Mouse (Mus musculus) midbrain, postnatal 0 days (tissue): ENCODE data around the gene Spsb1. TPM values are rescaled to one million over a fixed set of nuclear protein-coding genes. Genes with fewer than 3 reads are reported as not detected.

Experiments
- ATAC-seq: fragments of 200-750 bp; cut with Nextera tagmentation; 2 replicates; pipeline ENCODE4 v1.8.0; 2017; ENCODE audit warnings: moderate number of reproducible peaks, mild to moderate bottlenecking, moderate TSS enrichment, moderate library complexity; ENCODE audit not compliant: low FRiP score
- DNase-seq: peaks from one replicate; pipeline ENCODE4 v3.0.0-alpha.2; 2015; ENCODE audit warnings: low spot score
- H3K27ac ChIP-seq: fragments of 300-500 bp; sonication (generic); 2 replicates; pipeline ENCODE4 v1.5.1; 2014; ENCODE audit warnings: low read depth, mild to moderate bottlenecking, low read length, mixed read lengths
- H3K27me3 ChIP-seq: fragments of 300-500 bp; sonication (generic); 2 replicates; pipeline ENCODE4 v1.6.1; 2014; ENCODE audit warnings: low read length, control low read depth, mixed read lengths; ENCODE audit not compliant: insufficient read depth
- H3K36me3 ChIP-seq: fragments of 300-500 bp; sonication (generic); 2 replicates; pipeline ENCODE4 v1.6.1; 2014; ENCODE audit warnings: low read length, control low read depth, mixed read lengths; ENCODE audit not compliant: insufficient read depth
- H3K4me1 ChIP-seq: fragments of 300-500 bp; sonication (generic); 2 replicates; pipeline ENCODE4 v1.6.1; 2014; ENCODE audit warnings: mild to moderate bottlenecking, control low read depth, antibody characterized with exemption, low read length, mixed read lengths; ENCODE audit not compliant: insufficient read depth
- H3K4me2 ChIP-seq: fragments of 300-500 bp; sonication (generic); 2 replicates; pipeline ENCODE4 v1.6.1; 2014; ENCODE audit warnings: low read depth, mild to moderate bottlenecking, low read length, mixed read lengths; ENCODE audit not compliant: poor library complexity, severe bottlenecking
- H3K4me3 ChIP-seq: fragments of 300-500 bp; sonication (generic); 2 replicates; pipeline ENCODE4 v1.5.1; 2014; ENCODE audit warnings: low read depth, mild to moderate bottlenecking, low read length, moderate library complexity
- H3K9ac ChIP-seq: fragments of 300-500 bp; sonication (generic); replicated peaks from 2 replicates; pipeline ENCODE4 v1.6.1; 2014; ENCODE audit warnings: mild to moderate bottlenecking, low read length, moderate library complexity, mixed read lengths; ENCODE audit not compliant: poor library complexity, severe bottlenecking
- H3K9me3 ChIP-seq: fragments of 300-500 bp; sonication (generic); 2 replicates; pipeline ENCODE4 v1.6.1; 2016; ENCODE audit warnings: low read length, control low read depth
- CTCF ChIP-seq: IDR thresholded peaks from 2 replicates; pipeline ENCODE4 v1.5.1; 2016; ENCODE audit warnings: antibody characterized with exemption, mild to moderate bottlenecking
- WGBS: fragments of 180-500 bp; shearing (Covaris S2); extraction: QIAGEN DNeasy Blood & Tissue Kit; methylation state at CpG from one replicate; pipeline ENCODE4 v1.1.7; 2014; 5-methylcytosine and 5-hydroxymethylcytosine counted together
- polyA plus RNA-seq: library from polyadenylated mRNA; unstranded; fragments of >200 nt; fragmentation: Nextera tagmentation; extraction: Ambion mirVana; gene quantifications from 2 replicates; pipeline ENCODE4 v1.2.1, GENCODE M21; 2015
- total RNA-seq: library from RNA; depleted of rRNA; stranded (reverse); fragments of >200 nt; gene quantifications from 2 replicates; pipeline ENCODE4 v1.2.3, GENCODE M21; 2014

Spsb1 gene
- total and polyA plus RNA-seq, 2 experiments from 2014 or later = 4.7 to 13.6 TPM

GRCm38 (mm10) chr4:149858097-149858496, 96.7 kb downstream of the Spsb1 start:
- no peak overlapping the region for H3K4me3 ChIP-seq
- H3K4me1 ChIP-seq = peaks cover 9% of the 10 kb centered on the region
- 73% methylated on average over 6 of the region's 6 CpGs for WGBS
- TF ChIP-seq CTCF = no peak
- DNase-seq (no peak), ATAC-seq (no peak)
- no peaks in the 10 kb centered on the region for H3K27me3 ChIP-seq
- H3K36me3 ChIP-seq = no peaks in the 10 kb centered on the region
- H3K9ac ChIP-seq = no peak overlapping the region
- H3K9me3 ChIP-seq = no peaks in the 10 kb centered on the region
- H3K4me2 ChIP-seq = no peak overlapping the region
- H3K27ac ChIP-seq = no peak overlapping the region

DNA sequence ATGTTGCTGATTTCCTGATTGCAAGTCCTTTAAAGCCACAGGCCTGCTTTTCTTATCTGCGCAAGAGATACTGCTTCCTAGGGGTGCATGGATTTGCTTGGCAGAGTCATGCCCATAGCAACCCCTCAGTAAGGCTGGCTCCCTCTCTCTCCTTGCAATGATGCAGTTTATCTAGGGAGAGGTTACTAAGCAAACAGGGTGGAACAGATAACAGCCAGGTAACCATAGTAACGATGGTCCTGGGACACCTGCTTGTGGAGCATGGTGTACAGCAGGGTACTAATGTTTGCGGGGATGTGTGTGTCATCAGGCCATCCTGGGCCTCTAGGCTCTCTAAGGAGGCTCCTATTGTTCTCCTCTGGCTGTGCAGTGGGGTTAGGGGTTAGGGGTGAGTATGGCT, 97.2 kb downstream of the Spsb1 start:
- ATAC-seq (no peak), DNase-seq (no peak)
- no peak overlapping the region for H3K9ac ChIP-seq
- no peaks in the 10 kb centered on the region for H3K9me3 ChIP-seq
- no peaks in the 10 kb centered on the region for H3K36me3 ChIP-seq
- TF ChIP-seq CTCF = no peak
- WGBS = 56% methylated on average over 3 of the region's 3 CpGs
- H3K27me3 ChIP-seq = no peaks in the 10 kb centered on the region
- no peak overlapping the region for H3K4me2 ChIP-seq
- H3K4me1 ChIP-seq = peaks cover 9% of the 10 kb centered on the region
- no peak overlapping the region for H3K27ac ChIP-seq
- H3K4me3 ChIP-seq = no peak overlapping the region

GRCm38 (mm10) chr4:149855892-149856807, 98.7 kb downstream of the Spsb1 start:
- DNase-seq = no peak
- Histone ChIP-seq H3K9ac (no peak overlapping the region), H3K36me3 (no peaks in the 10 kb centered on the region), H3K4me1 (peaks cover 9% of the 10 kb centered on the region), H3K9me3 (no peaks in the 10 kb centered on the region), H3K4me3 (no peak overlapping the region), H3K27ac (no peak overlapping the region), H3K4me2 (no peak overlapping the region), H3K27me3 (no peaks in the 10 kb centered on the region)
- WGBS = 70% methylated on average over 19 of the region's 19 CpGs
- ATAC-seq = no peak
- no peak for TF ChIP-seq CTCF

DNA sequence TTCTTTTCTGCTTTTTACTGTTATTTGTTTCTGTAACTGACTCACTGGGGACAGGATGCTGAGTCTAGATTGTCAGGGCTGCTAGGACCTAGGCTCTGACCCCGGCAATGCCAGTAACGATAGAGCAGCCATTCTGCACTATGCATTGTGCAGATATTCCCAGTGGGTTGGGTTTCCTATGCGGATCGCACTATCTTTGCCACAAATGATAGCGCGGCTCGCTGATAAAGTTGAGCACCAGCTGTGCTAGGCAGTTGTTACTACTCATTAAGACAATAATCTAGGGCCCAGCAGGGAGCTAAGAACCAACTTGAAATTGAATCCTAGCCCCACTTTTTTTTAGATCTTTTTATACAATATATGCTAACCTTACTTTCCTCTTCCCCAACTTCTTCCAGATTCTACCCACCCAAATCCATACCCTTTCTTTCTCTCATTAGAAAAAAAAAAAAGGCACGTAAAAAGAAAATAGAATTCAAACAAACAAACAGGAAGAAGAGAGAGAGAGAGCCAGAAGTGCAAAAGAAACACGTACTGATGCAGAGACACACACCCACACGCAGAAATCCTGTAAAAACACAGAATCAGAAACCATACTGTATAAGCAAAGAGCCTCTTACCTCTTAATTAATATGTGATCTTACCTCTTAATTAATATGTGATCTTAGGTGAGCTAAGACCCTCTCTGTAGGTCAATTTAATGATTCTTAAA, 99.5 kb downstream of the Spsb1 start:
- H3K36me3 ChIP-seq = no peaks in the 10 kb centered on the region
- no peak overlapping the region; the same call in 1 of the 2 replicates for H3K4me2 ChIP-seq
- 57% methylated on average over 10 of the region's 10 CpGs for WGBS
- no peak overlapping the region for H3K27ac ChIP-seq
- DNase-seq = no peak
- no peak for TF ChIP-seq CTCF
- H3K4me1 ChIP-seq = peaks cover 9% of the 10 kb centered on the region
- no peaks in the 10 kb centered on the region for H3K9me3 ChIP-seq
- H3K4me3 ChIP-seq = no peak overlapping the region
- H3K9ac ChIP-seq = peak overlapping the region; percentile 42; the same call in 1 of the 2 replicates
- H3K27me3 ChIP-seq = no peaks in the 10 kb centered on the region
- no peak for ATAC-seq

- Histone ChIP-seq H3K27ac (peak overlapping the region; percentile 65), H3K4me2 (peak overlapping the region; percentile 47), H3K4me3 (peak overlapping the region; percentile 14; the same call in 1 of the 2 replicates), H3K9me3 (no peaks in the 10 kb centered on the region), H3K27me3 (no peaks in the 10 kb centered on the region), H3K4me1 (peaks cover 9% of the 10 kb centered on the region), H3K9ac (peak overlapping the region; percentile 42; the same call in 1 of the 2 replicates), H3K36me3 (no peaks in the 10 kb centered on the region)
- WGBS = 58% methylated on average over 9 of the region's 9 CpGs
- DNase-seq (no peak), ATAC-seq (no peak)
- TF ChIP-seq CTCF = no peak
Observed at GRCm38 (mm10) chr4:149854770-149855169, 100.1 kb downstream of the Spsb1 start.

DNA sequence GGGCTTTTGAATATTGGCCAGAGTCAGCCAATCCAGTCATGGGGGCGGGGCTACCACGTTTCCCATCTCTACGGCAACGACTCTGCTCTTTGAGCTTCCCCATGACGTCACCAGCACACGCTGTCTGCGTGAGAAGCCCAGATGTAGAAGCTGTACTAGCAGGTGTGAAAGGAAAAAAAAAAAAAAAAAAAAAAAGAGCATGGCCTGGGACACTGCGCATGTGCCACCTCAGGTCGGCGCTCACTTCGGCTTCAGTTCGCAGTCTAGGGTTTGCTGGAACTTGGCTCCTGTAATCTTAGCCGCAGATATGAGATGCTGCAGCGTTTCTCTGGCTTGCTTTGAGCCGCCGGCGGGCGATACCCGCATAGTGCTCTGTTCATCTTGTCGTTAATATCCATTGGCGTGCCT, 100.5 kb downstream of the Spsb1 start:
- 2% methylated on average over 21 of the region's 21 CpGs for WGBS
- Histone ChIP-seq H3K4me1 (peaks cover 9% of the 10 kb centered on the region), H3K9ac (peak overlapping the region; percentile 42; the same call in 1 of the 2 replicates), H3K4me2 (peak overlapping the region; percentile 47), H3K27ac (peak overlapping the region; percentile 65), H3K4me3 (peak overlapping the region; percentile 14; the same call in 1 of the 2 replicates), H3K36me3 (no peaks in the 10 kb centered on the region), H3K27me3 (no peaks in the 10 kb centered on the region), H3K9me3 (no peaks in the 10 kb centered on the region)
- ATAC-seq (peak; percentile 92), DNase-seq (peak; percentile 90)
- peak; percentile 41 for TF ChIP-seq CTCF
